Mouse (Mus musculus) megakaryocyte, adult 5-6 weeks (primary cell): ENCODE measurements around the gene Trappc10. TPM values are rescaled to one million over a fixed set of nuclear protein-coding genes. Genes with fewer than 3 reads are reported as not detected.
A peak's percentile ranks its signal among the peaks of the same experiment; 100 is the strongest.

Experiments
- ATAC-seq: 2 replicates; pipeline ENCODE4 v1.8.0; 2016; ENCODE audit warnings: mild to moderate bottlenecking, inconsistent platforms; ENCODE audit not compliant: poor library complexity, severe bottlenecking
- total RNA-seq, 2 experiments: library from RNA; stranded (forward) in 1 of 2; stranded (reverse) in 1 of 2; fragments of 153-499, 151-499 nt in 1 of 2; fragments of 221-1000, 200-1000 nt in 1 of 2; gene quantifications; 2 replicates each; pipeline versions ENCODE4 v1.2.3 to v1.2.4; 2015 to 2017

The Trappc10 gene
- total RNA-seq (2015), result 26.1 and 37.9 TPM in 2 replicates
- 26.9 and 29.1 TPM in 2 replicates for total RNA-seq (2017)

DNA sequence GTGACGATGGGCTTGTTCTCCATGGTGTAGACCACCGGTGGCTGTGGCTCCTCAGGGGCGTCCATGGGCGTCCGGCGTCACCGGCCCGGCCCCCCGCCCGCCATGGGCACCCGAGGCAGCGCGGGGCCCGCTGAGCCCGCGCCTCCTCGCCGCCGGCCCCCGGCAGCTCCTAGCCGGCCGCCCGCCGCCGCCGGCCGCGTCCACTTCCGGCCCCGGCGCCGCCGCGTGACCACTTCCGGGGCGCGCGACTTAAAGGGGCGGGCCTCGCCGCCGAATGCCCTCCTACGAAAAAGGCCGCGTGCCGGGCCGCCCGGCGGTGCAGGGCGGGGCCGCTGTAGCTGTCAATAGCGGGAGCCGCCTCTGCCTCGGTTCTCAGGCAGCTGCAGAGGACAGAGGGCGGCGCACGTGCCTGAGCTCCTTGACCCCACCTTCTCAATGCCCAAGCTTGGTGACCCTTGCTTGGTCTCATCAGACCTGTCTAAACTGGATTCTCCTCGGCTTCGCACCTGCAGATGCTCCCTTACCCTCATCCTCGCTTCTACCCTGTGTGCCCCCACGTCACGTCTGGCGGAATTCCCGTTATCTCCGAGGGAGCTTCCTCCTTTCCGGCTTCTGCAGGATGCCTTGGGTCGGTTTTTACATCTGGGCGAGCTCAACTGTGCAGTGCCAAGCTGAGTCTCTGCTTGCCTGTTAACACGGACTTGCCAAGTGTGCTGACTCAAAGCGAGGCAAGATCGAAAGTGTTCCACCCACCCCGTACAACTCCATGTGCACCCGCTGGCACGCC, at the start of gene Trappc10:
Gene Trappc10 (minus strand): TSS at position 204 of the 787 bp plus-strand sequence.
- ATAC-seq, result peak; percentile 95

DNA sequence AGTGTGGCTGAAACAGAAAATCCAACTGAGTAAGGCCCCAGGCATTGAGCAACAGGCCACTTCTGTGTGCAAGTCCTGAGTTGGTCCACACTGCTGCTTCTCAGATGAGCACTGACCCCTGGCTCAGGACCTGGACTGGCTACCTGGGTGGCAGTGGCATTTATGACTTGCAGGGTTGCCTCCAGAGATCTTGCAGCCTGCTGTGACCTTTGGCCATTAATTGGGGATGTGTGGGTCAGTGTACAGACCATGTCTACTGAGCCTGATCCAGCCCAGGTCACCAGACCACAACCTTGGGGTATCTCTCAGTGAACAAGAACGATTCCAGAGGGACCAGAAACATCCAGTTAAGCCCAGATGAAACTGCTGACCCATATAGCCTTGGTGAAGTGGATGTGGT, 49.1 kb upstream of the Trappc10 start:
- no peak for ATAC-seq

- no peak for ATAC-seq
These were observed 47.9 kb upstream of the Trappc10 start for GRCm38 (mm10) chr10:78292381-78292780.

DNA sequence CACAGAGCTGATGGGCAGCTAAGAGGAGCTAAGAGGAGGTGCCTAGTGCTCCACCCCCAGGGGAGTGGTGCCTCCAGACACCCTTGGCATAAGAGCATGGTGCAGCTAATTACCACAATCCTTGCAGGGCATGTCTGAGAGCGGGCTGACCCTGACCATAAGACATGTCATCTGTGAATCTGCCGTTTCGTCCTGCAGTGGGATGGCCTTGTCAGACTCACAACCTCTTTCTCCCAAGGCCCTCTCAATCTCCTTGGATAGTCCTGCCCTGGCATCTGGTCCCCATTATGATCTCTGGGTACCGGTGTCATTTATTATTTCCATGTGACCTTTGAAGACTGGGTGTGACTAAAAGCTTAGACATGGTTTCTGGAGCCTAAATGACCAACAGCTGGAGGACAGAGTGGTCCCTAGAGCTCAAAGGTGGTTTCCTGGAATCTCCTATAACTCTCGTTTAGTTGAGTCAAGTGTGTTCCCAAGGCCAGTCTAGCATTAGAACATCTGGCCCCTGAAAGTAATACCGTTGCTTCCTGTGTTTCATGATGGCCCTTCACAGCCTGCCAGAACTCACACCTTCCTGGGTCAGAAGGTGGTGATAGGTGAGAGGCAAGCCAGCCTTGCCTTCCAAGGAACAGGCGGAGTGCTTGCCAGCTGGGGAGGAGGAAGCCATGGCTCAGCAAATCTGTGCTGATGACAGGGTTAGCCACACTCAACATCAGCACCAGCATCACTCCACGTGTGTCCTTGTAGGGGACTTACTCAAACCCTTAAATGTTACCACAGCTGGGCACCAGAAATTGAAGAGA, 46.5 kb upstream of the Trappc10 start:
- ATAC-seq, result no peak

- ATAC-seq, result no peak
These were observed 44.5 kb upstream of the Trappc10 start for GRCm38 (mm10) chr10:78288896-78289295.

DNA sequence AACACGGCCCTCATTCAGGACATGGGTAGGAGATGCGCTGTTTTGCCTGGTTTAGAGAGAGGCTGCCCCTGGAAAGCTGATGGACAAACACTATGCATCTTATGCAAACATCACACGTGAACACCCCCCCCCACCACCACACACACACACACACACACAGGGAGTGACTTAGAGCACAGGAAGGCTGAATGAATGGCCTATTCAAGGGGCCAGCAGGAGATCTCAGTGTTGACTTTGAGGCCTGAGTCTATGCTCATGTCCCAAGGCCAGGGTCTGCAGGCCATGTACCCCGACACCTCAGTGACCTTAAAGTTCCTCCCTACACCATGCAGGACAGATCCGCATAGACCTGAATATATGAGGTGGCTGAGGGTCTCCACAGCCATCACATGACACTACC, 43.7 kb upstream of the Trappc10 start:
- ATAC-seq, result no peak

- no peak for ATAC-seq
These were observed 43.2 kb upstream of the Trappc10 start for GRCm38 (mm10) chr10:78287465-78288132.

GRCm38 (mm10) chr10:78285959-78286358, 41.5 kb upstream of the Trappc10 start:
- ATAC-seq, result no peak

DNA sequence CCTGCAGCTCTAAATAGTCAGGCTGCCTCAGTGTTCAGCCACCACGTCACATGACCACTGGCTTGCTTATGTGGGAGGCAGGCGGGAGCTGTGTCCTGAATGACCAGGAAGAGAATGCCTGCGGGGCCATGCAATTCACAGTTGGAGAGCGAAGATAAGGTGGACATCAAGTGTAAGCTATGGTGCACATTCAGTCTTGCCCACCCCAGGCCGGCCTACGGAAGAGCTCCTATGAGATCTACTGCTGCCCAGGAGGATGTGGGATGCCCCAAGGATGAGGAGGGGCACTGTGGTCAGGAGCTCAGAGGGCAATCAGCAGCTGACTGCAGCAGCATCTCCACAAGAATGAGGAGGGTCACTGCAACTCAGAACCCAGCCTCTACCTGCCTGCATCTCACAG, 41.0 kb upstream of the Trappc10 start:
- ATAC-seq, result no peak

GRCm38 (mm10) chr10:78284812-78285211, 40.4 kb upstream of the Trappc10 start:
- ATAC-seq, result no peak

- no peak for ATAC-seq
These were observed 38.0 kb upstream of the Trappc10 start for GRCm38 (mm10) chr10:78282411-78282810.

GRCm38 (mm10) chr10:78280486-78280885, 36.0 kb upstream of the Trappc10 start:
- ATAC-seq, result no peak

GRCm38 (mm10) chr10:78279210-78279609, 34.8 kb upstream of the Trappc10 start:
- ATAC-seq, result peak; percentile 76

DNA sequence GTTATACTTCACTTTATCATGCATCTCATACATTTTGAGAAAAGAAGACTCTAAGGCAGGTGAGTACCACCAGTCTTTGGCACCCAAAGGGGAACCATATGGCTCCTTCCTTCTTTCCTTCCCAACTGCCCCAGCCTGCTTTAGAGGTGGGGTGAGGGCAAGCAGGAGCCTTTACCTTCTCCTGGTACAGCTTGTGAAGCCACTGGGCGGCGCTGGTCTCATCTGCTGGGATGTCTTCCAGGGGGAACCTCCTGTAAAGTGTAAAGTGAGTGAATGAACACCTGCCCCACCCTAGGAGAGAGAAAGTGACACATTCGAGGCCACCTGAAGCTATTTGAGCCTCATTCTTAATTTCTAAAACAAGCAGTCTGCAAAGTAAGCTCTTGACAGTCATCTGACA, 33.4 kb upstream of the Trappc10 start:
- ATAC-seq, result no peak

- no peak for ATAC-seq
These were observed 31.8 kb upstream of the Trappc10 start for GRCm38 (mm10) chr10:78276242-78276641.

GRCm38 (mm10) chr10:78272932-78273331, 28.5 kb upstream of the Trappc10 start:
- ATAC-seq, result no peak

DNA sequence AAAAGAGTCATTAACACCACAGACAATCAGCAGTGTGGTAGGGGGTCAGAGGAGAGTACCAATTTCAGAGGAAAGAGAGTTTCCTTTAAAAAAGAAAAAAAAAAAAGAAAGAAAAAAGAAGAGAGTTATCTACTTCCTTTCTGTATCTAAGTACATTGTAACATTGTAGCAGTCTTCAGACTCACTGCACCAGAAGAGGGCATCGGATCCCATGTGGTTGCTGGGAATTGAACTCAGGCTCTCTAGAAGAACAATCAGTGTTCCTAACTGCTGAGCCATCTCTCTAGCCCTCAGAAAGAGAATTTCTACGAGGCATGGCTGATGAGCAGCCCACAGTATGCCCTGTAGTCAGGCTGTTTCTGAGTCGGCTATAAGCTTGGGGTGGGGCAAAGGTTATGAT, 21.4 kb upstream of the Trappc10 start:
- no peak for ATAC-seq

DNA sequence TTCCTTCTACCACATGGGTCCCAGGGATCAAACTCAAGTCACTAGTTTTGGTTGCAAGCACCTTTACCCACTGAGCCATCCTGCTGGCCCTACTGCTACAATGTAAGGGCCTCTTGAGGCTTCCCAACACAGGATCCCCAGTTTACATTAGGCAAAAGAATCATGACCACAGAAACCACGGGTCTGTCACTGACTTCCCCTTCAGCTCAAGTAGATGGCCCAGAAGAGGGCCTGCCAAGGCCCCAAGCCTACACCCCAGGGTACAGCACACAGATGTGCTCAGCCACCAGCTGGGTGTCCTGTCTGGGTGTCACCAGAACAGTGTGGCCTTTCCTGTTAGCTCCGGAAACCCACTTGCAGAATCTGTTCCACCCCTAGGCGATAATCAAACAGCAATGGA, 20.3 kb upstream of the Trappc10 start:
- ATAC-seq, result peak; percentile 95

- no peak for ATAC-seq
These were observed 16.6 kb upstream of the Trappc10 start for GRCm38 (mm10) chr10:78260916-78261650.

GRCm38 (mm10) chr10:78260322-78260721, 15.9 kb upstream of the Trappc10 start:
- no peak for ATAC-seq

GRCm38 (mm10) chr10:78259702-78260101, 15.3 kb upstream of the Trappc10 start:
- ATAC-seq, result no peak
